Mouse (Mus musculus) urinary bladder, postnatal 4 days (tissue): ENCODE results near the gene Gm2174.

Source experiments
- DNase-seq, 2 experiments: peaks; one replicate each; pipeline ENCODE4 v3.0.0; 2021 to 2022; ENCODE audit warnings: low spot score in 2 of 2

The Gm2174 gene

DNA sequence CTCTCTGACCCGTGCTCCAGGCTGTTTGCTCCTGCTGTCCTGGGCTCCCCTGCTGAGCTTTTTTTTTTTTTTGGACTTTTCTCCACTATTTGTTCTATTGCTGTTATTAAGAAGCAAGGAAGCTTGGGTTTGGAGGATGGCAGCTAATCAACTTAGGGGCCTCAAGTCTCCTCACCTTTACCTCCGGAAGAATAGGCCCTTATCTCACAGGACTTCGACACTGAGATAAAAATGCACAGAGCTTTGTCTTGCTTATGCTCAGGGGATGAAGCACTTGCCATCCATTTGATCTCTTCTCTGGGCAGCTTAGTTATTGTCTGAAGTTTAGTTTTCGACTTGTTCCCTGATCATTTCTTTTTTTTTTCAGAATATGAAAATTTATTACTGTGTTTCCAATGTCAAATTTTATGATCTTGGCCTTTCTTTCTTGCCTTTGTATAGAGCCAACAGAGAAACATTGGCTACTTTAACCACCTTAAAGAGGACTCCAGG lies at the start of gene Gm2174:
Gene Gm2174, plus strand, starts transcription at position 442 of the 492 bp plus-strand sequence.
- no peak for DNase-seq

DNA sequence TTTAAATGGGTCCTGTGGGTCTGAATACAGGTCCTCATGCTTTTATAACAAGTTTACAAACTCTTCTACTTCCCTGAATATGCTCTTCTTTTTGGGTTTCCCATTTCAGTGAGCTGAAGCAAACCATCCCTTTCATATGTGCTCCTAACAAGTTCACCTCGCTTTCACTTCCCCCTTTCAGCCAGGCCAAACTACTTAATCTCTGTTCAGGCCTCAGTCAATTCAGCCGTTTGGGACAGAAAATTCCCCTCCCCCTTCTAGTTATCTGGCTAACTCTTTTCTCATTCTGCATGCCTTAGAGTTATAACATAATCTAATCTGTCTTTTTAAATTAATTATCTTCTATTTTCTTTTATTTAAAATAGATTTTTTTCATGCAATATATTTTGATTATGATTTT lies 43.1 kb upstream of the Gm2174 start:
- no peak for DNase-seq

DNA sequence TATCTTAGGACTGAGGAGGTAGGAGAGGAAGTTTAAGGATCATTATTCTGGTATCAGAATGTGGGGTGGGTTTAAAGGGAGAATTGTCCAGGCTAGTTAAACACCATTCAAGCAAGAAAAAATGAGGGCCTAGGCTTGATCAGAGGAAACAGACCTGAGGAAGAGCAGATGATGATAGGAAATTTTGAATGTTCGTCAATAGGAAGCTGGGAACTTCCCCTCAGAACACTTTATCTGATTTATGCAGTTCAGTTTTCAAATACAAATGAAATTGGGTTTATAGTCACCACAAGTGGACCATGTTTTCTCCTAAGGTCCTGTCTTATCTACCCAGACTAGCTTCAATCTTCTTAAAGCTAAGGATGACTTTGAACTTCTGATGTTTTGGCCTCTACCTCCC lies 42.3 kb upstream of the Gm2174 start:
- no peak for DNase-seq

DNA sequence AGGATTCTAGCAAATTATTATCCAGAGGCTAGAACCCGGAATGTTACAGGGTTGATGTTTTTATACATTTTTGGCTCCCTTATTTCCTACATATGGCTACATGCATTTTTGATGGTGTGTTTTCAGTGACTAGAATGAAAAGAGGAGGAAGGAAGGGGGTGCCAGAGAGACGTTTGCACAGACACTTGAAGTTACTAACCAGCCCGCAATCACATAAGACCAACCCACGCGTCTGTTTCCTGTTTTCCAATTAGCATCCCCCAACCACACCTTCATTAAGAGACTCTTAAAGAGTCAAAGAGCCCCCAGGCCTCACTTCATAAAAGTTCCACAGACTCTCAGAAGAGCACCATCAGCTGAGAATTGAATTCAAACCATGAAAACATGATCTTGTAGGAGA lies 41.6 kb upstream of the Gm2174 start:
- no peak for DNase-seq

DNA sequence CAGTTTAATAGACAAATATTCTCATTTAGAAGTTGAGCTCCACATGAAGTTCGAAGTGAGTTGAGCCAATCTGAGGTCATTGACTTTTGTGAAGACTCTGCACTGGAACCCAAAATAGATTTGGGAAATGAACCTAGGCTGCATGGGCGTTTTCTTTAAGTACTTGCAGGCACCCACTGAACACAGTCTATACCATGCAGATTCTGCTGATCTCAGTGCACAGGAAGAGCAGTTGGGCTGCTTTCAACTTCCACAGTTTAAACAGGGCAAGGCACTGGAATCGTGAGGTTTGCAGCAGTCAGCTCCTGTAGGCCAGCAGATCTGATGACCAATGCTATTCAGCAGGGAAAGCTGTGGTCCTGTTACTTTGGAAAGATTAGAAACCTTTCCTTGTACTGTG lies 31.5 kb upstream of the Gm2174 start:
- DNase-seq = no peak

GRCm38 (mm10) chrX:56417541-56417940 lies 30.2 kb upstream of the Gm2174 start:
- no peak for DNase-seq

DNA sequence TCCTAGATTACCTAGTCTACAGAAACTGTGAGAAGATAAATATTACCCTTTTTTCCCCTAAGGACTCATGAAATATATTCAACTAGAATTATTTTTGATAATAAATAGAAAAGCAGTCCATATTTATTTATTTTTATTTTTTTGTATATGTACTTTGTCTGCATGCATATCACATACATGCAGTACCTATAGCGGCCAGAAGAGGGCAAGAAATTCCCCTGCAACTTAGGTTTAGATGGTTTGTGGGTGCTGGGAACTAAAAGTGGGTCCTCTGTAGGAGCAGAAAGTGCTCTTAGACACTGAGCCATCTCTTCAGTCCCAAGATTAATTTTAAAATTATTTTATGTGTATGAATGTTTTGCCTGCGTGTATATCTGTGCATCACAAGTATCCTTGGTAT lies 17.2 kb upstream of the Gm2174 start:
- no peak for DNase-seq

DNA sequence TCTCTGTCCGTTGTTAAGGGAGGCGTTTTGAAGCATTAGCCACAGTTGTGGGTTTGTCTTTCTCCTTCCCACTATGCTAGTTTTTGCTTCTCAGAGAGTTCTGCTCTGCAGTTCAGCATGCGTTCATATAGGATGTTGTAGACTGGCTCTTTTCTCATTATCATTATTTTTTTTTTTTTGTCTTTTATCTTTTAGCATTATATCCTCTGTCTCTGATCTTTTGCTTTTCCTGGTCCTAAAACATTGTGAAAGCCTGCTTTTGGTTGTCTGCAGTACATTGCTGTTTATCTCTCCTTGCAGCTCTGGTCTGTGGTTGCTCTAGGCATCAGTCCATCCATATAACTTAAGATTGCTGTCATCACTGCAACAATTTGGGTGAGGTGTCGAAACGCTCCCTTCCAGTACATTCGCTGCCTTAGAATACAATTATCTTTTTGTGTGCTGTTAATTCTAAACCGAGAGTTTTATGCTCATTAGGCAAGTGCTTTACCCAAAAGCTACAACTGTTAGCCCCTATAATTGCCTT lies 11.9 kb upstream of the Gm2174 start:
- DNase-seq = no peak

DNA sequence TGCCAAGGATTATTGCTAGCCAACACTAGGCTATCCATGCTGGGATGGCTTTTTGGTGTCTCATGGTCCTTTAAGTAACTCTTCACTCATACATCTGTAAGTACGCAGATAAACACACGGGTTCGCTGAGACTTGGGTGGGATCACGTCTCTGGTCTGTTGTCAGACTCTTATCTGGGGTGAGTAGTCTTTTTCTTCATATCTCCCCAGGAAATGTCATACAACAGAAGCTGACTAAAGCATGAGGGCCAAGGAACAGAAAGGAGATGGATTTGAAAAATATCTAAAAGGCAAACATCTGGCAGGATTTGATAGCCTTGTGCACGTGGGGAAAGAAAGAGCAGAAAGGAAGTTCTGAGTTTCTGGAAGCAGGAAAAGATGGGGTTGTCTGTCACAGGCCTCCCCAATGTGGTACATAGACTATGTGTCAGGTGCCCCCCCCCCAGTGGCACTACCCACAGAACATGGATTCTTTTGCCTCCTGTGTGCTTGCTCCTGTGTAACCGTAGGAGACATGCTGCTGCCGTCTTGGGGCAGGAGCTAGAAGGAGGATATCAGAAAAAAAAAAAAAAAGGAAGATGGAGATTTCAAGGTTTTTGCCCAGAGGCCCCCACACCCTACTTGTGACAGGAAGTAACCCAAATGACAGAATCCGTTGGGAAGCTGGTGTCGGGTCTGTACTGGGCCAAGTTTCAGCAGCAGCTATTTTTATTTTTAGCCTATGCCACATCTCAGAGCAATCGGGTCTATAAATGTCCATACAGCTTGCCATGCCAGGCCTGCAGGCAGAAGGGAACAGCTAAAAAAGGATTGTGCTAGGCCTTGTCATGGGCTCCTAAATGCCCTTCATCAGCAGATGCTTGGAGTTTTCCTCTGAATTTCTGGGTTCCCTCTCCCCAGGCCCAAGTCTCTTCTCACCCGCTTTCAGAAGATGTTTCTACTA lies 1.0 kb upstream of the Gm2174 start:
- no peak for DNase-seq

DNA sequence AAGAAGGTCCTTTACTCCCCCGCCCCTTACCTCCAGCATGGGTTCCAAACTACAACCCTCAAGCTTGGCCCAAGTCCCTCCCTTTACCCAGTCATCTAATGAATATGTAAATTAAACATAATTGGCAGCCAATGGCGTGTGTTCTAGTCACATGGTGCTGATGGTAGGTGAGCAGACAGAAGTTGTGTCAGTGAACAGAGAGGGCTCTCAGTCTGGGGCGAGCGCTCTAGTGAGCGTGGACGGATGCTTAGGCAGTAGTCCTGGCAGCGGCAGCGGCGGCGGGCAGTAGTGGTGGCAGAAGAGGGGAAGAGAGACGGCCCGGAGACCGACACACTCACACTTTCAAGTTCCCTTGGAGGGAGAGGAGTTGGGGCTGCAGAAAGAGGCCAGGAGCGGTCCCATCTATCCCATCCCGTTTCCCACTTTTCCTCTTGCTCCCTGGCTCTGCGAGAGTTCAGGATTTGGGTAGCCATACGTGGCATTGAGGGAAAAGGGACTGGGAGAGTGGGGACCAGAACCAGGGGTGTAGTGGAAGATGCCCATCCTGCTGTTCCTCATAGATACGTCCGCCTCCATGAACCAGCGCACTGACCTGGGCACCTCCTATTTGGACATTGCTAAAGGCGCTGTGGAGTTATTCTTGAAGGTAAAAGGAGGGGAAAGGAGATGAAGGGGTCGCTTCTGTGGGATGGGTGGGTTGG lies 7.1 kb downstream of the Gm2174 start, which contains the start of gene Ints6l:
Gene Ints6l, plus strand, starts transcription at position 187 of the 701 bp plus-strand sequence.
- DNase-seq = peak; percentile 41 to 63

GRCm38 (mm10) chrX:56455372-56456246 lies 7.8 kb downstream of the Gm2174 start:
- peak; percentile 86 to 89 for DNase-seq

GRCm38 (mm10) chrX:56456379-56456778 lies 8.6 kb downstream of the Gm2174 start:
- DNase-seq = no peak

DNA sequence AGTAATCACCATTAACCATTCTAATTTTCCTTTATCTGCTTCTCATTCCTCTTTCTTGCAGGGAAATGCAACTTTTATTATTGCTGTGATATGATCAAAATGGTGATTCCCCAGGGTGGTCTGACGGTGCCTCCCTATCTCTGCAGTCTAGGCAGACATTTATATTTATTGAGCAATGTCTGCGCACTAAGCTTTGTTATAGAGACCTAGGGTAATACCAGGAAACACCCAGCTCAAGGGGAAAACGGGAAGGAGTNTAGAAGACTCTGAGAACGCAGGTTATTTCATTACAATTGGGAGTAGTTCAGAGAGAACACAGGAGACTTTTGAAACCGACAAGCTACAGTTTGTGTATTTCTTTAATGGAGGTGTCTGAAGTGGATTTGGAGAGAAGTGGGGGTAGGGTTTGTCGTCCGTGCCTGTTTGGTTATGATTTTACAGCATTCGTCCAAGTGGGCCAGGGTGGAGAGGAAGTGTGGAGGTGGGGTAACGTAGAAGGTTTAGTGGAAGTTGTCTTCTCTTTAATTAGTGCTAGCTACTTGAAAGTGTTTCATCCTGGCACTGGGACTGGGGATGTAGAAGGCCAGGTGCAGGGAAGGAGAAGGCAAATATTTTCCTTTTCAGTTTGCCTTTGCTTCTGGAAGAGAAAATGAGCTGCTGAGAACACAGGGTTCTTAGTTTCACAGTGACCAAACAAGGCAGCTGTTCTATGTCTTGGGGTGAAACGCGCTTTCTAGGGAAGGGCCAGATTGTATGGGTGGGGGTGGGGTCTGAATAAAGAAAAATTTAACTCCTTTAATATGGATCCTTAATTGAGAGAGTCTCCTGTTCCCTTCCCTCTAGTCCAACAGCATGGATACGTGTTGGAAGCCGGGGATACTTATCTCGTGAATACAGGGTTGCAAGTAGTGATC lies 14.5 kb downstream of the Gm2174 start:
- DNase-seq = no peak

DNA sequence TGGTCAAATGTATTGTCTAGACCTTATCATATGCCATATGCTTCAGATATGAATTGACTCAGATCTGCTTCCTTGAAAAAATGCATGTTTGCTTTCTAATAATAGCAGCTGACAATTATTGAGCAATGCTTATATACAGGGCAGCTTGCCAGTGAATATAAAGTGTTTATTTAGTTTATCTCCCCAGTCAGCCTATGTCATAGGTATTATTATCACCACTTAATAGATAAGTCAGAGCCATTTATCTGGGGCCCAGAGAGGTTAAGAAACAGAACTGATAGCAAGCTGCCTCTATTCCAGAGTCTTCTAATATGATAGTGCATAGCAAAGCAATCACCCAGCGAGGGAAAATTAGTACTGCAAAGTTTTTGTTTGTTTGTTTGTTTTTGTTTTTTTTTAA lies 17.1 kb downstream of the Gm2174 start:
- DNase-seq = no peak

DNA sequence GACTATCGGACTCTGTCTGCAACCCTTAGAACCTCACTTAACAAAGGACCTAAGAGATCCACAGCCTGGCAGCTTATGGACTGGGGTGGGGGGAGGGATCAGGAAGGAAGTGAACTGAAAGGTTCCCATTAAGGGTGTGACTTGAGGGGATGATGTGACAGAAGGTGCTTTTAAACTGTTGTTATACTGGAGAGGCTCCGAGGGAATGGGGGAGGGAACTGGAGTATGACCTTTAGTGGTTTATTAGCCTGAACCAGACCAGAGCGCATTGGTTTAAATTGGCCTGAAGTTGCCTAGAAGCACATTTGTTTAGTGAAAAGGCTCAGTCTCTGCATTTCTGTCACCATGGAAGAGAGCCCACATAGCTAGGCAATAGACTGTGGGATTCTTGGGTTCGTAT lies 19.9 kb downstream of the Gm2174 start:
- DNase-seq = no peak

GRCm38 (mm10) chrX:56468422-56468821 lies 20.7 kb downstream of the Gm2174 start:
- no peak for DNase-seq

GRCm38 (mm10) chrX:56474035-56474434 lies 26.3 kb downstream of the Gm2174 start:
- no peak for DNase-seq

GRCm38 (mm10) chrX:56477553-56477952 lies 29.8 kb downstream of the Gm2174 start:
- no peak for DNase-seq

GRCm38 (mm10) chrX:56481906-56482305 lies 34.1 kb downstream of the Gm2174 start:
- DNase-seq = no peak

DNA sequence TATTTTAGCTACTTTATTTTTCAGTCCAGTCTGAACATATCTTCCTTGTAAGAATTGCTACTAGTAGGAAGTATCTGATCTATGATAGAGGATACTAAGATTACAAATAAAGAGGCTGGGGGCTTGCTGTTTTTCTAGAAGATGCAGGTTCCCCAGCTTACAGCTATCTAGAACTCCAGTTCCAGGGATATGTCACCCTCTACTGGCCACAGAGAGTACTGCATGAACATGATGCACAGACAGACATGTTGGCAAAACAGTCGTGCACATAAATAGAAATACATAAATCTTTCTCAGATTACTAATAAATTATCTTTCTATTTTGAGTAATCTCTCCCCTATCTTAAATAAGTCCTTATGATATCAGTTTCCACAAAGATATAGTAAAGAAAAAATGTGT lies 42.0 kb downstream of the Gm2174 start:
- peak; percentile 27 to 76 for DNase-seq
